Mouse (Mus musculus) lung, postnatal 0 days (tissue): ENCODE measurements at regions not wholly inside any gene's neighbourhood (a gene's known extent, or its start where the extent isn't known, plus 50 kb on each side); places are given as distances from the start of the nearest gene placed in this dataset.

Source experiments
- ATAC-seq: fragments of 200-750 bp; cut with Nextera tagmentation; 2 replicates; pipeline ENCODE4 v1.8.0; 2017; ENCODE audit warnings: moderate library complexity
- DNase-seq: peaks from one replicate; pipeline ENCODE4 v3.0.0-alpha.2; 2016; ENCODE audit warnings: low spot score
- H3K27ac ChIP-seq: fragments of 300-500 bp; sonication (generic); 2 replicates; pipeline ENCODE4 v1.5.1; 2014; ENCODE audit warnings: antibody characterized with exemption, mild to moderate bottlenecking, low read length, mixed read lengths
- H3K27me3 ChIP-seq: fragments of 300-500 bp; sonication (generic); replicated peaks from 2 replicates; pipeline ENCODE4 v1.6.1; 2014; ENCODE audit warnings: low read length, mixed read lengths; ENCODE audit not compliant: insufficient read depth
- H3K36me3 ChIP-seq: fragments of 300-500 bp; sonication (generic); 2 replicates; pipeline ENCODE4 v1.6.1; 2014; ENCODE audit warnings: low read length, mixed read lengths; ENCODE audit not compliant: insufficient read depth
- H3K4me1 ChIP-seq: fragments of 300-500 bp; sonication (generic); 2 replicates; pipeline ENCODE4 v1.6.1; 2014; ENCODE audit warnings: antibody characterized with exemption, low read depth, low read length, mixed read lengths; ENCODE audit not compliant: insufficient read depth
- H3K4me2 ChIP-seq: fragments of 300-500 bp; sonication (generic); replicated peaks from 2 replicates; pipeline ENCODE4 v1.6.1; 2014; ENCODE audit warnings: low read depth, mild to moderate bottlenecking, low read length, moderate library complexity, mixed read lengths
- H3K4me3 ChIP-seq: fragments of 300-500 bp; sonication (generic); 2 replicates; pipeline ENCODE4 v1.5.1; 2014; ENCODE audit warnings: low read depth, low read length
- H3K9ac ChIP-seq: fragments of 300-500 bp; sonication (generic); replicated peaks from 2 replicates; pipeline ENCODE4 v1.6.1; 2014; ENCODE audit warnings: low read depth, mild to moderate bottlenecking
- H3K9me3 ChIP-seq: fragments of 300-500 bp; sonication (generic); 2 replicates; pipeline ENCODE4 v1.6.1; 2016; ENCODE audit warnings: low read length, mixed read lengths
- CTCF ChIP-seq: IDR thresholded peaks from 2 replicates; pipeline ENCODE4 v1.5.1; 2016; ENCODE audit warnings: antibody characterized with exemption, mild to moderate bottlenecking
- EP300 ChIP-seq: IDR thresholded peaks from 2 replicates; pipeline ENCODE4 v1.6.1; 2016; ENCODE audit warnings: antibody characterized with exemption, mild to moderate bottlenecking, control low read depth
- WGBS: fragments of 180-500 bp; shearing (Covaris S2); extraction: QIAGEN DNeasy Blood & Tissue Kit; methylation state at CpG from one replicate; pipeline ENCODE4 v1.1.7; 2014; 5-methylcytosine and 5-hydroxymethylcytosine counted together

DNA sequence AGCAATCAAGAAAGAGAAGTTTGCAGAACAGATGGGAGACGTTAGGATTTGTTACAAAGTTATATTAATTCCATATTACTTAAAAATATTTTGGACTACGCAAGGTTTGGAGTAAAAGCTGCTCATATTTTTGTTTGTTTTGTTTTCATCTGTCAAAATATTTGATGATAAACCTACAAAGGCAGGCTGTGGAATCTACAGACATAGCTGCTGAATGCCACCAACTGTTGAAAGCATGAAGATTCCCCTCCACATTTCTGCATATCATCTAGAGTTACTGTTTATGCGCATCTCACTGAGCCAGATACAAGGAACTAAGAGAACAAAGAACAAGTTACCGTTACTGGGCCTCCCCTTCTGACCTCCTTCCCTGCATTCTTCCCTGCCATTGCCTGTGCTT lies 127.1 kb upstream of the Gorab start:
- Histone ChIP-seq H3K27ac (no peak overlapping the region), H3K36me3 (no peaks in the 10 kb centered on the region), H3K27me3 (no peaks in the 10 kb centered on the region), H3K4me3 (no peak overlapping the region), H3K9me3 (no peaks in the 10 kb centered on the region), H3K4me1 (no peaks in the 10 kb centered on the region), H3K9ac (no peak overlapping the region), H3K4me2 (no peak overlapping the region)
- WGBS: 70% methylated on average over 4 of the region's 4 CpGs
- TF ChIP-seq EP300 (no peak), CTCF (no peak)
- DNase-seq: no peak
- ATAC-seq: no peak

DNA sequence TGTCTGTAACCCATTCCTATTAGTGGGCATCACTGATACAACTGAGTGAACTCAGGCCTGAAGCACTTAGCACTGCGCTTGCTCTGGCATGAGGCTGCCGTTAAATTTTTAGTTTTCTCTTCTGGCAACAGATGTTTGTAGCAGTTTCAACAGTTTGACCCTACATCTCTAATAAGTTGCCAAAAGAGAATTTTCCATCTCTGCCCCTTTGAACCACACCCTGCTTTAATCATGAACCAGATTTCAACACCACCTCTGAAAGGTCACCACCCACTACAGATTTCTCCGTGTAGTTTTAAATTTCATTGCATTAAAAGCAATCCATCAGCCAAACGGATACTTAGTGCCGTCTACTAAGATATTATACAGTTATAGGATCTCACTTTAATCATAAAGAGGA lies 114.5 kb upstream of the Gorab start:
- no peaks in the 10 kb centered on the region for H3K27me3 ChIP-seq
- H3K4me1 ChIP-seq: no peaks in the 10 kb centered on the region
- H3K4me3 ChIP-seq: no peak overlapping the region
- no peak for ATAC-seq
- DNase-seq: no peak
- H3K27ac ChIP-seq: no peak overlapping the region
- TF ChIP-seq EP300 (no peak), CTCF (no peak)
- H3K4me2 ChIP-seq: no peak overlapping the region
- no peaks in the 10 kb centered on the region for H3K9me3 ChIP-seq
- H3K36me3 ChIP-seq: no peaks in the 10 kb centered on the region
- H3K9ac ChIP-seq: no peak overlapping the region
- 38% methylated on average over 5 of the region's 5 CpGs for WGBS

DNA sequence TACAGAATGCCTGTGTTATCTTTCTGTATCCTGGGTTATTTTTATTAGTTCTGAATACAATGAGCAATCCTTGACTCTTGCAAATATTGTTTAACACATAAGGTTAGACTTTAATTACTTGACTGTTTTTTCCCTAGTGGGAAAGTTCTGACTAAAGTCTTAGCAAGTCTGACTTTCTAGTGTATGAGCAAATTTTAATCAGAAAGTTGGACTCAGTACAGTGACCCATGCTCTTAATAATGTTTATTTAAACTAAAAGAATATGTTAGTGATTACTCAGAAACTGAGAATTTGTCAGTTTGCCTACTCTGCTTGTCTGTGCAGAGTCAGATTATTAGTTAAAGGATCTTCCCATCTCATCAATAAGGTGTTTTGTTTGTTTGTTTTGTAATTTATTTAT lies 109.4 kb upstream of the Gorab start:
- Histone ChIP-seq H3K4me2 (no peak overlapping the region), H3K36me3 (no peaks in the 10 kb centered on the region), H3K9me3 (no peaks in the 10 kb centered on the region), H3K27ac (no peak overlapping the region), H3K4me3 (no peak overlapping the region), H3K4me1 (no peaks in the 10 kb centered on the region), H3K27me3 (no peaks in the 10 kb centered on the region), H3K9ac (no peak overlapping the region)
- ATAC-seq (no peak), DNase-seq (no peak)
- no peak for TF ChIP-seq CTCF

DNA sequence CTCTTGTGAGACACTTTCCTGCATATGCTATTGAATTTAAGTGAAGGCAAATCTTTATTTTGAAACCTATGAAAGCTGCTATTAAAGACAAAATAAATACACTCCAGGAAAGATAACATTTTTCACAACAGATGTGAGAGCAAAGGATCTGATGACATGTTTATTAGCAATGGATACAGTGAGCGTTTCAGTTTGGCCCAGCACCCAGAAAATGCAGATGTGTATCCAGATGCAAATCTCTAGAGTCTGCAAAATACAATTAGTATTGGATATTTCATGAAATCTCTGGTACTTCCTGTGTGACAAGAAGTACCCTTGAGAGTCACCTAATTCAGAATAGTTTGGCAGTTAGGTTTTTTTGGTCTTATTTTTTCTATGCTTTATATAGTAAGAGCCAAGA lies 108.5 kb upstream of the Gorab start:
- no peaks in the 10 kb centered on the region for H3K27me3 ChIP-seq
- ATAC-seq (no peak), DNase-seq (no peak)
- no peaks in the 10 kb centered on the region for H3K36me3 ChIP-seq
- no peak overlapping the region for H3K4me2 ChIP-seq
- no peak overlapping the region for H3K9ac ChIP-seq
- no peak for TF ChIP-seq EP300
- TF ChIP-seq CTCF: no peak
- no peak overlapping the region for H3K27ac ChIP-seq
- H3K4me1 ChIP-seq: no peaks in the 10 kb centered on the region
- no peak overlapping the region for H3K4me3 ChIP-seq
- no peaks in the 10 kb centered on the region for H3K9me3 ChIP-seq
- 43% methylated on average over 1 of the region's 1 CpGs for WGBS

DNA sequence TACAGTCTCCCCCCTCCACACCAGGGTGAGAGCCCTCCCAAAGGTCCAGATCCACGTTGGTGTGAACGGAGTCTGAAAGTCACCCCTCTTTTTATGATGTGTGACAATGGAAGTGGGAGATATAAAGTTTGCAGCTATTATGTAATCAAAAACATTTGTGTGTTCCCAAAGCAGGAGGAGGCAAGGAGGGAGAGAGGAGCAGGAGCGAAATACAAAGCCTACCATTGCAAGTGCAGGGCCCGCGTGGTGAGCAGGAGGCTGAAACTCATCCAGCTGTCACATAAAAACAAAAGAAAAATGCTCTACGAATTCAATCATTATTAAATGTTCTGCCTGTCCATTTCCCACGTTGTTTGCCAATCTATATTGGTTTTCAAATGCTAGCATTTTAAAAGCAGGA lies 101.6 kb upstream of the Gorab start:
- 78% methylated on average over 7 of the region's 7 CpGs for WGBS
- TF ChIP-seq EP300 (no peak), CTCF (no peak)
- Histone ChIP-seq H3K4me1 (no peaks in the 10 kb centered on the region), H3K4me2 (no peak overlapping the region), H3K27me3 (no peaks in the 10 kb centered on the region), H3K27ac (no peak overlapping the region), H3K4me3 (no peak overlapping the region), H3K36me3 (no peaks in the 10 kb centered on the region), H3K9me3 (no peaks in the 10 kb centered on the region), H3K9ac (no peak overlapping the region)
- DNase-seq: no peak
- ATAC-seq: no peak

DNA sequence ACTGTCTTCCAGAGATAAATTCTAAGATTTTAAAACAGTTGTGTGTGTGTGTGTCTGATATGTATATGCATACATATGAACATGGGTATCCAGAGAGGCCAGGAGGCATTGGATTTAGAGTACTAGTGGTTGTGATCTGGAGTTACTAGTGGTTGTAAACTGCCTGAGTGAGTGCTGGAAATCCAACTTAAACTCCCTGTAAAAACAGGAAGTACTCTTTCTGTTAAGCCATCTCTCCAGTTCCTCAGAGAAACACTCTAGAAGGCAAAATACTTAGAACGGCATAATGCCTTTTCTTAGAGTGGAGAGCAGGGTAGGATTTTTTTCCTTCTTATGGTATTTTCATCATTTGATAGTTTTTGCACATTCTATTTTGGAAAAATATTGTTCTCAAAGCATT lies 99.1 kb upstream of the Gorab start:
- no peak for DNase-seq
- no peaks in the 10 kb centered on the region for H3K9me3 ChIP-seq
- no peaks in the 10 kb centered on the region for H3K4me1 ChIP-seq
- H3K27ac ChIP-seq: no peak overlapping the region
- no peak for TF ChIP-seq EP300
- no peak for TF ChIP-seq CTCF
- no peaks in the 10 kb centered on the region for H3K36me3 ChIP-seq
- no peaks in the 10 kb centered on the region for H3K27me3 ChIP-seq
- H3K9ac ChIP-seq: no peak overlapping the region
- ATAC-seq: no peak
- H3K4me3 ChIP-seq: no peak overlapping the region
- H3K4me2 ChIP-seq: no peak overlapping the region
- WGBS: 59% methylated on average over 1 of the region's 1 CpGs

DNA sequence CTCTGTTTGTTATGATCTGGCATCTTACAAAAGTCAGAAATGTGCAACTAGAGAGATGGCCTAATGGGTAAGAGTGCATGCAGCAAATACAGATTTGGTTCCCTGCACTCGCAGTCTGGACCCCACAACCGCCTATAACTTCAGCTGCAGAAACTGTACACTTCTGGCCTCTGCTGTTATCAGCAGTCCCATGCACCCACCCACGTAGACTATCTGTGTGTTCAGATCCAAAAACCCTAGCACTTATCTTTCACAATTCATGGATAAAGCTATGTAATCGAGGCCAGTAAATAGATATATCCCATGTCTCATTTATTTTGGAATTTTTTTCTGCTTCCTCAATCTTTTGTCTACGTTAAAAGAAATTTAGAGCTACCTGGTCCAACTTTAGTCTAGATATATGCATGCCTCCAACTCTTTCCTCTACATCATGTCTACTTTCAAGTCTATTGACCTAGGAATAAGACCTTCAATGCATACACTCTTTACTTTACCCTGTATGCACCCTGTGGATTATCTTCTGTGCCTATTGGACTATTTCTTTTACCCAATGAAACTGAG lies 95.0 kb upstream of the Gorab start:
- Histone ChIP-seq H3K27me3 (no peaks in the 10 kb centered on the region), H3K9me3 (no peaks in the 10 kb centered on the region), H3K4me3 (no peak overlapping the region), H3K4me2 (no peak overlapping the region), H3K4me1 (no peaks in the 10 kb centered on the region), H3K9ac (no peak overlapping the region), H3K27ac (no peak overlapping the region), H3K36me3 (no peaks in the 10 kb centered on the region)
- TF ChIP-seq EP300 (no peak), CTCF (no peak)
- WGBS: 76% methylated on average over 5 of the region's 5 CpGs
- ATAC-seq: no peak
- no peak for DNase-seq
